Mouse (Mus musculus) olfactory bulb, adult 2 months (tissue): ENCODE results near the gene Gm5065. TPM values are rescaled to one million over a fixed set of nuclear protein-coding genes. Genes with fewer than 3 reads are reported as not detected.

ENCODE experiments used
- H3K27ac ChIP-seq: fragments of 200-500 bp; 2 replicates; pipeline ENCODE4 v1.5.1; 2012; ENCODE audit warnings: low read depth, low read length; ENCODE audit not compliant: insufficient read depth
- H3K4me1 ChIP-seq: fragments of 200-500 bp; 2 replicates; pipeline ENCODE4 v1.6.1; 2012; ENCODE audit warnings: low read length; ENCODE audit not compliant: control insufficient read depth, insufficient read depth
- H3K4me3 ChIP-seq: fragments of 200-500 bp; 2 replicates; pipeline ENCODE4 v1.5.1; 2012; ENCODE audit warnings: mild to moderate bottlenecking, low read depth, low read length, moderate library complexity; ENCODE audit not compliant: insufficient read depth
- CTCF ChIP-seq: fragments of 200-500 bp; IDR thresholded peaks from 2 replicates; pipeline ENCODE4 v1.5.1; 2012; ENCODE audit warnings: low read depth, mild to moderate bottlenecking, low read length, moderate library complexity; ENCODE audit not compliant: insufficient read depth
- POLR2A ChIP-seq: fragments of 200-500 bp; IDR thresholded peaks from 2 replicates; pipeline ENCODE4 v1.6.1; 2012; ENCODE audit warnings: mild to moderate bottlenecking, low read depth, low read length, moderate library complexity; ENCODE audit not compliant: insufficient read depth
- WGBS: fragments of 180-500 bp; shearing (Covaris S2); methylation state at CpG from one replicate; pipeline ENCODE4 v1.1.7; 2018; 5-methylcytosine and 5-hydroxymethylcytosine counted together
- polyA plus RNA-seq: library from polyadenylated mRNA; stranded (reverse); fragments of >200 nt; gene quantifications from 2 replicates; pipeline ENCODE4 v1.2.4, GENCODE M21; 2012; ENCODE audit warnings: low replicate concordance; ENCODE audit not compliant: missing spikeins, insufficient read depth, insufficient read length

Gm5065 gene
- not detected in 2 replicates for polyA plus RNA-seq

DNA sequence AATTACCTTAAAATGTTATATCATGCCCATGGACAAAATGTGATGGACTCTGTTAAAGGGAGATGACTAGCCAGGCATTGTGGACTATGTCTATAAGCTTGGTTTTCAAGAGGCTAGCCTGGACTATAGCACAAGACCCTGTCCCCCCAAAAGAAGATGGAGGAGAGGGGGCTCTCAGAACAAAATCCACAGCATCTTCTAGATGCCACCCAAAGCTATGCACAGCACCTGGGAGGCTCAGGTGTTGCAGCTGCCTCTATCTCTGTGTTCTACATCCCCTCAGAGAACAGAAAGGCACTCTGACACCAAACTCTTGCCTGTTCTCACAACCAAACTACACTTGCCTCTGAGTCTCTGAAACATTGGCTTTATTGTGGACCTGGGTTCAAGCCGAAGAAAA is at the start of gene Gm5065:
Gene Gm5065, plus strand, starts transcription at position 301 of the 400 bp plus-strand sequence.
- no peaks in the 10 kb centered on the region for H3K4me1 ChIP-seq
- 90% methylated on average over 1 of the region's 1 CpGs for WGBS
- TF ChIP-seq CTCF (no peak), POLR2A (no peak)
- H3K27ac ChIP-seq: no peak within 1 kb of the TSS
- H3K4me3 ChIP-seq: no peak within 1 kb of the TSS

DNA sequence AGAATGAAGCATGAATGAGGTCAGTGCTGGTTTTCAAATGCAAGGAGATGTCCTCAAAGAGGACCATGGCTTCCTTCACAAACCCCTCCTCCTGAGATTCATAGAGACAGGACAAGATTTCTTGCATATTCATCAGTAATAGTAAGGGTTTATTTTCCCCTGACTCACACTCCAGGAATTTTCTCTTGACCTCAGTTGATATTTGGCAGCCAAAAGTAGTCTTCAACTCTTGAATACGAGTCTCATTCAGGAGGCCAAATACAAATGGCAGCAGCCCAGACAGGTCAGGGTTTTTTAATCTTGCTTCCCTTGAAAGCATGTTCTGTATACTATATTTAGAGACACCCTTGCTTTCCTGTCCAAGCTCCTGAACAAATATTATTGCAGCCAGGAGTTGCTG is 22.8 kb upstream of the Gm5065 start:
- 83% methylated on average over 1 of the region's 1 CpGs for WGBS
- TF ChIP-seq CTCF (no peak), POLR2A (no peak)

GRCm38 (mm10) chr7:5350935-5351334 is 598 bp downstream of the Gm5065 start, which contains the start of gene Nlrp2:
Gene Nlrp2 (minus strand): TSS chr7:5351035.
- H3K4me1 ChIP-seq: no peaks in the 10 kb centered on the region
- 84% methylated on average over 4 of the region's 4 CpGs for WGBS
- H3K4me3 ChIP-seq: no peak within 1 kb of the TSS
- no peak within 1 kb of the TSS for H3K27ac ChIP-seq
- no peak for TF ChIP-seq CTCF
- TF ChIP-seq POLR2A: no peak

More for the DNA sequence above, 22.8 kb upstream of the Gm5065 start:
- Histone ChIP-seq H3K4me1 (no peaks in the 10 kb centered on the region), H3K4me3 (no peak overlapping the region), H3K27ac (no peak overlapping the region)

- WGBS: 94% methylated on average over 5 of the region's 5 CpGs
- Histone ChIP-seq H3K27ac (no peak overlapping the region), H3K4me1 (no peaks in the 10 kb centered on the region), H3K4me3 (no peak overlapping the region)
- TF ChIP-seq POLR2A (no peak), CTCF (no peak)
Observed at GRCm38 (mm10) chr7:5363599-5363998, 13.3 kb downstream of the Gm5065 start.

GRCm38 (mm10) chr7:5366724-5367123 is 16.4 kb downstream of the Gm5065 start:
- no peak overlapping the region for H3K4me3 ChIP-seq
- no peaks in the 10 kb centered on the region for H3K4me1 ChIP-seq
- WGBS: 83% methylated on average over 2 of the region's 2 CpGs
- TF ChIP-seq POLR2A (no peak), CTCF (no peak)
- no peak overlapping the region for H3K27ac ChIP-seq

DNA sequence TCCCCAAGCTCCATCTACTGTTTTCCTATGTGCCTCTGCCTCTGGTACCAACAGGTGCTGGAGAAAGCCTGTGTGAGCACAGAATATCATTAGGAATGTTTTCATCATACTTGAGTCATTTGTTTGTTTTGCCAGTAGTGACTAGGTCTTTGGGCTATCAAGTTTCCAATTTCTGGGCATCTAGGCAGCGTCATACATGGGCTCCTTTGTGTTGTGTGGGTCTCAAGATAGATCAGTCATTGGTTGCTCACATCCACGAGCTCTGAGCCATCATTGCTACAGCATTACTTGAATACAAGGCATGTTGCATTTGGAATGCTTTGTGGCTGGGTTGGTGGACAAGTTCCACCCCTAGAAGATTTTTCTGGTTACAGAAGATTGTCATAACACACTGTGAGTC is 55.9 kb downstream of the Gm5065 start:
- Histone ChIP-seq H3K4me1 (no peaks in the 10 kb centered on the region), H3K4me3 (no peak overlapping the region), H3K27ac (no peak overlapping the region)
- TF ChIP-seq CTCF (no peak), POLR2A (no peak)
- 31% methylated on average over 2 of the region's 2 CpGs for WGBS

Other genes starting within 250 kb of the Gm5065 start
- gene Rfpl4, start 233.6 kb upstream of the Gm5065 start, polyA plus RNA-seq: not detected in 2 replicates
- gene Rasl2-9, start 224.6 kb upstream of the Gm5065 start, polyA plus RNA-seq: not detected in 2 replicates
- gene Vmn1r55, start 200.9 kb upstream of the Gm5065 start, polyA plus RNA-seq: not detected in 2 replicates
- gene Vmn1r56, start 153.8 kb upstream of the Gm5065 start, polyA plus RNA-seq: not detected in 2 replicates
- not detected in 2 replicates for gene Vmn1r57, start 132.0 kb upstream of the Gm5065 start, polyA plus RNA-seq
- not detected in 2 replicates for gene Nlrp2, start 498 bp downstream of the Gm5065 start, polyA plus RNA-seq
- gene Vmn1r58, start 62.9 kb downstream of the Gm5065 start, polyA plus RNA-seq: not detected in 2 replicates
- gene Vmn1r59, start 106.2 kb downstream of the Gm5065 start, polyA plus RNA-seq: not detected in 2 replicates
- gene Vmn2r28, start 143.4 kb downstream of the Gm5065 start, polyA plus RNA-seq: not detected in 2 replicates
- gene Vmn1r60, start 196.8 kb downstream of the Gm5065 start, polyA plus RNA-seq: not detected in 2 replicates